Mouse (Mus musculus): Measurements from ENCODE around the gene Pex16.

Pex16 gene

DNA sequence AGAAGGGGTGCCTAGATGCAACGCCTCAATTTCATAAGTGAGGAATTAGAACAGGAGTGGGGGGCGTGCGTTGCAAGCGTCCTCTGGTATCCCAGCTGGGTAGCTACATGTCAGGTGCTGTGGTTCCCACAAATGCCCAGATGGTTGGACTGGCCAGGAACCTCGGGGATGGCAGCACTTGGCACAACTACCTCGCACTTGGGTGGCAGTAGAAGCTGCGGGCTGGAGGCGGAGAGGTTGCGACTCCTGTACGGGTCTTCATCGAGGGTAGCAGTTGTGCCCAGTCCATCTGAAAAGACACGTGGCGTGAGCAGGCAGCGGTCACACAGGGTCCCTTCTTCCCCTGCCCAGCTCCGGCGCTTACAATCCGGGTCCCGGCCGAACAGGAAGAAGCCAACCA, 4.1 kb upstream of the Pex16 start:
- DNase-seq (ENCODE audit: low spot score in 2 of 2), result no peak

DNA sequence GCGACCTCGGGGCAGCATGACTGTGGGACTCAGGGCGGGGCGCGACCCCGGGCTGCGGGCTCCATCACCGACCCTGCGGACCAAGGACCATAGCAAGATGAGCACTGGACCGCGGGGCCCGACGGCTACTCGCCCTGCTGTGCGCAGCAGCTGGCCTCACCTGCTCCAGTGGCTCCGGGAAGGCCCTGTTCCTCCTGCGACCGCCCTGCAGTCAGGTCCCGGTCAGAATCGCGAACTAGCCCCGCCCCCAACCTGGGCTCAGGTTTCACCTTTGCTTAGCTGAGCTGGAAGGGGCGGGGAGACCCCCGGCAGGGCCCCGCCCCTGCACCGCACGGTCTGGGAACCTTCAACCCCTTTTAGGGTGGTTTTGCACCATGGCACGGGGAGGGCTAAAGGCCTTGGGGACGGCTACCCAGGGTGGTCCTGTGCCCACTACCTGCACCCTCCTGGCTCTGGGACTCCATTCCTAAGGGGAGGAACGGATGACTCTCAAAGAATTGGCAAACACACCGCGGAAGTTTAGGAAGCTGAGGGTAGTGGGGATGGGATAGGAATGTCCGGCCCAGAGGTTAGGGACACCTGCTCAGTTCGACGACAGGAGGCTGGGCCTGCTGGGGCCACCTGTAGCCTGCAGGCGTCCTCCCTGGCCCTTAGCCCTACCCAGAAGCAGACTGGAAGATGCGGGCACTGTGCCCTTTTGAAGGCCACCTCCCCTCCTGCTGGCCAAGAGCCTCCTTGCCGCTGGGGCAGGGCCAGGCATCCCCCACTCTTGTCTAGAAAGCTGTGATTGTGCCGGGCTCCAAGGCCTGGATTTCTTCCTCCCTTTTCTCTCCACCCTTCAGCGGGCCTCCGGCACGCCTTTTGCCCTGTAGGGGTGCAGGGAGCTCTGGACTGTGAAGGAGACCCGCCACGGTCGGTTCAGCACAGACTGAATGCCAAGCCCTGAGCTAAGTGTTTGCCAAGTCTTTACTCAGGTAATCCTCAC, 3.4 kb upstream of the Pex16 start:
- DNase-seq (ENCODE audit: low spot score in 2 of 2), result no peak

DNA sequence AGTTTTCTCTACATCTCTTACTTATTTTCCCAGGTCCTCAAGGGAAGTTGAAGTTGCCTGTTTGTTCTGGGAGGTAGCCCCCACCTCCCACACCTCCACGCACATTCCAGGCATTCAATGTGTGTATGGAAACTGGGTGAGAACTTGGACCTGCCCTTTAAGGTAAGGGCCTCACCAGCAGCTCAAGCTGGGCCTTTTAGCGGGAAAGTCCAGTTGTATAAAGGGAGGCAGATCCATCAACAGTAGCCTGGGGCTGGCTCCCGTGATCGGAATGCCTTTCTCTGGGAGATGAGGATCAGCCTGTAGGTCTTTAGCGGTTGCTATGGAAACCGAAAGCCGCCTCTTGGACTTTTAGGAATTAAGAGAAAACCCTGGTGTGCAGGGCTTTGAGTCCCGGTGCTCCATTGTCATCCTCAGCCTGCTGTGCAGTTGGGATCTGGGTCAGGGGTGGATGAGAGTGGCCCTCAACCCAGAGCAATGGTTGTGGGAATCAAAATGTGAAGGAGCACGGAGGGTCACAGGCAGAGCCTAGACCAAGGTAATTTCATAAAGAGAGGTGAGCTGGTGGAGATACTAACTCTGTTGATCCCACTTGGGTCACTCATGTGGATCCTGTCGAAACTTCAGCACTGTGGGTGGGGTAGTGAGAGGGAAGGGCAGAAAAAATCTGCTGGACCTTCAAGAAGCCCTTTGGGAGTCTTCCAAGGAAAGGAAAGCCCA, 2.3 kb upstream of the Pex16 start:
- no peak for DNase-seq (ENCODE audit: low spot score in 2 of 2)

DNA sequence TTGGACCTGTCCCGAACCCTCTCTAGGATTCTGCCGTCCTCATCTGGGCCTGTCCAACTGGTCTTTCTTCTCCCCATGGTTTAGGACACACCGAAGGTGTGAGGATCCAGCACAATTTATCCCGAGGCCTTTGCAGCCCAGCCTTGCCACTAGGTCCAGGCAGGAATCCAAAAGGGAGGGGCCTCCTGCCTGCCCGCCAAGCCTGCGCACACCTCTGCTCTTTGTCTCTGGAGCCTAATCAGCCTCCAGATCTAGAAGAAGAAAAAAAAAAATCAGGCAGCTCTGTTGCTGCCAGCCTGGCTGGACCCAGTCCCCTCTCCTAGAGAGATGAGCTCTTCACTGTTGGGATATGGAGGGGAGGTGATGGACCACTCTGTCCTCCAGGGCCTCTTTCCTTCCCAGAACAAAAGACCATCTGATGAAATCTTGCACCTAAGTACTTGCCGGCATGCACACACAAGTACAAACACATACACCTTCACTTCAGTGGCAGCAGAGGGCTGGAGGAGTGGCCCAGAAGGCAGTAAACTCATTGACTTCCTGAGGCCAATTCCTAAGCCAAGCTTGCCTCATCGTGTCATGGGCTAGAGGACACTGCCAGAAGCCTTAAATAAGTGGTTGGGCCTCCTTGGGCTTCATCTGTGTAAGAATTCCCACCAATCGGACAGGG, 1.6 kb upstream of the Pex16 start:
- no peak for DNase-seq (ENCODE audit: low spot score in 2 of 2)

DNA sequence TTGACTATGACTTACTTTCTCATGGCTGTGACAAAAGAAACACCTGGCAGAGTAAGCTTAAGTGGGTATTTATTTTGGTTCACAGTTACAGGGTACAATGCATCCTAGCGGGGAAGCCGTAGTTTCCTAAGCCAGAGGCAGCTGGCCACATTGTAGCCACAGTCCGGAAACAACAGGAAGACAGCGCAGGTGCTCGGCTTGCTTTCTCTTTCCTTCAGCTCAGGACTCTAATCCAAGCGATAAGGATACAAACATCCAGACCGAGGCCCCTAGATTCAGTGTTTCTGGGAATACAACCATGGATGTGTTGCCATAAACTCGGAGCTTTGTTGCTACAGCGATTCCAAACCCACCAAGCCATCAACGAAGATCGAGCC, 1.1 kb upstream of the Pex16 start:
- DNase-seq (ENCODE audit: low spot score in 2 of 2), result no peak

DNA sequence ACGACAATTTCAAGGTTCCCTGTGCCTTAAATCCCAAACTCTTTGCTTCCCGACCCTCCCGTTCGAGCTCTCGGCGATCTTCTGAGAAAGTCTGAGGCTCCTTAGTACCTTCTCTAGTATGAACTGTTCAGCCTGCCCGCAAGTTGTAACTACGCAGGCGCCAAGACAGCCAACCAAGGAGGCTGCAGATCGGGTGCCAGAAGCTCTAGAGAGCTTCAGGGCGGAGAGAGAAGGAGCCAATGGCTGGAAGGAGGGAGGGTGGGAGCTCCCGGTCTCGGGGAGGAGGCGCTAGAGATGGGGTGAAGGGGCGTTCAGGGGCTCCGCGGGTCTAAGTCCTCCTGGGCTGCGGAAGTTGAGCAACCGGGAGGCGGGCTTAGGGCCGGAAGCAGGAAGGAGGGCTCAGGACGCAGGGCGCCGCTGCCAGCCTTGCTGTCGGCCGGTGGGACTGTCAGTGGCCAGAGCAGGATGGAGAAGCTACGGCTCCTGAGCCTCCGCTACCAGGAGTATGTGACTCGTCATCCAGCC, 685 bp downstream of the Pex16 start:
- peak; percentile 94 to 96 for DNase-seq (ENCODE audit: low spot score in 2 of 2)

DNA sequence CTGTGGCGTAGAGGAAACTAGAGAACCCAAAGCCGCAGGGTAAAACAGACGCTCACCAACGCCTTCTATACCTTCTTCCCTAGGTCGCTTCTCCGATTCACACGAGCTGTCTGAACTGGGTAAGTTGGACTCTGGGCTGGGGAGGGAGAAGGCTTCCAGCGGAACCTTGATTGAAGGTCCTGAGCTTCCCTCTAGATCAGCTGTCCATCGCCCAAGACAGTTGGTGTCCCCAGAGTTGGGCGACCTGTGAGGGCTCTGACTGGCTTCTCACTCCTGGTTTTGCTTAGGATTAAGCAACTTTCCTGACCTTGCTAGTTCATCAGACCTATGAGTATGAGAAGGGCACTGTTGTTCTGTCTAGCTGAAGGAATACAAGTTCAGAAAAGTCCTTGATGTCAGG, 1.3 kb downstream of the Pex16 start:
- no peak for DNase-seq (ENCODE audit: low spot score in 2 of 2)

DNA sequence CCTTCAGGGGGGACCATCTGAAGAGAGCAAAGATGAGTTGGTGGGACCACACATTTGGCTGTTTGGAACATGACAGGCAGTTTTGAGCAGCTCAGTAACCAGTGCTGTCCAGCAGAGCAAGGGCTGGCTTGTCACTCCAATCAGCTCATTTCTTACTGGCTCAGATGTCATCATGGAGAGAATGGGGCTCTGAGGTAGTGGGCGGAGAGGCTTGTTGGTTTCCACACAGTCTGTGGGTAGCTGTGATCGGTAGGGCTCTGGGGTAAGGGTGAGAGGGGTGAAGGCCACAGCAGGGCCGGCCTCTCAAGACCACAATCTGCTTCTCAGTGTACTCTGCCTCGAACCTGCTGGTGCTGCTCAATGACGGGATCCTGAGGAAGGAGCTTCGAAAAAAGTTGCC, 1.8 kb downstream of the Pex16 start:
- DNase-seq (ENCODE audit: low spot score in 2 of 2), result no peak

DNA sequence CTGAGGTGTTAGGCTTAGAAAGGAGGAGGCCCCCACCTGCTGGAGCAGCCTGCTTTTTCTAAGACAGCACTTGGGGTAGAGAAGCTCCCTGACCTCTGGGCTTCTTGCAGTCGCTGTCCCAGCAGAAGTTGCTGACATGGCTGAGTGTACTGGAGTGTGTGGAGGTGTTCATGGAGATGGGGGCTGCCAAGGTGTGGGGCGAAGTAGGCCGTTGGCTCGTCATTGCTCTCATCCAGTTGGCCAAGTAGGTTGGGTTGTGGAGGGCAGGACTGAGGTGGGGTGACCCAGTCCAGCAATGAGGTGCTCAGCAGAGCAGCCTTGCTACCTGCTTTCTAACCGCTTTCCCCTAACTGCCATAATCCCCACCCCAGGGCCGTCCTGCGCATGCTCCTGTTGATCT, 2.8 kb downstream of the Pex16 start:
- DNase-seq (ENCODE audit: low spot score in 2 of 2), result no peak

DNA sequence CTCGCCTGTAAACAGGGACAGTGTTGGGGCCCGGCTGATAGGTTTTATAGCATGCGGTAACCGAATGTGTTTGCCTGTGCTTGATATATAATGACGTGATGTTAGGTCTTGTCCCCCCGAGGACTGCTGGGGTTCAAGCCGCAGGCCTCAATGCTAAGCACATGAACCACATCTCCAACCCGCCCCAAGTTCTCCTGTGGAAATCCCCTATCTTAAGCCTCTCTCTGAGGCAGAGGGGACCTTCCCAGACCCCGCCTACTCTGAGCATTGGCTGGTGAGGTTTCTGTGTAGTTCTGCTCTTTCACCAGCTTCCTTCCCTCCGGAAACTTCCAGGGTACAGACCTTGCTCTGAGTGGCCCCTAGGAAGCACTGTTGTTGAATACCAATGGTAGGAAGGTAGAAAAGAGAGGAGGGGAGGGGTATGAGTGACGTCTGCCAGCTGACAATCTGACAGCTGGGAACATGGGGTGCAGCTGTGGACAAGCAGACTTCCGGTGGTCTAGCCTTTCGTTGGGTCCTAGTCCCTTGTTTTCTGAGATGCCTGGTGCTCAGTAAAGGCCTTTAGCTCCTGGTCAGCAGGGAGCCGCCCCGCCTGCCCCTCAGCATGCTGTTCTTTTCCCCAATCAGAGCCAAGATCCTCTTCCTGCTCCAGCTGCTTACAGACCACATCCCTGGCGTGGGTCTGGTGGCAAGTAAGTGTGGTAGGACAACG, 5.5 kb downstream of the Pex16 start:
- no peak for DNase-seq (ENCODE audit: low spot score in 2 of 2)

DNA sequence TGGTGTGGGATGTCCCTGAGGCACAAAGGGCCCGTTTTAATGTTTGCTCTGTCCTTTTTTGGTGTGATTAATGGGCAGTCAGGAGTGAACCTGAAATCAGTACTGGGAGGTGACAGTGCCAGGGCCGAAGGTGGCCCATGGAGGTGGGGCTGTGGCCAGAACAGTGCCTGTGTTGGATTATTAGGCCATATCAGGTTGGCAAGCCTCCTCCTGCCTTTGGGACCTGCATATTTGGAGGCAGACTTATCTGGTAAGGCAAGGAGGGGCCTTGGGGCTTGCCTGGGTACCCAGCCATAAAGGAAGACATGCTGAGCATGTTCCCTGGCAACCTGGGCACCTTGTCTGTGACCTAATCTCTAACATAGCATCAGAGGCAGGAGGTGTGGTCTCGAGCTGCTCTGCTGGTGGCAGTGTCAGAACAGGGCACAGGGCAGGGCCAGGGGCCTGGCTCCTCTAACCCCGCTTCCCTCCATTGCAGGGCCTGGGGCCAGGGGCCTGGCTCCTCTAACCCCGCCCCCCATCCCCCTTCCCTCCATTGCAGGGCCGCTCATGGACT, 6.1 kb downstream of the Pex16 start:
- no peak for DNase-seq (ENCODE audit: low spot score in 2 of 2)

DNA sequence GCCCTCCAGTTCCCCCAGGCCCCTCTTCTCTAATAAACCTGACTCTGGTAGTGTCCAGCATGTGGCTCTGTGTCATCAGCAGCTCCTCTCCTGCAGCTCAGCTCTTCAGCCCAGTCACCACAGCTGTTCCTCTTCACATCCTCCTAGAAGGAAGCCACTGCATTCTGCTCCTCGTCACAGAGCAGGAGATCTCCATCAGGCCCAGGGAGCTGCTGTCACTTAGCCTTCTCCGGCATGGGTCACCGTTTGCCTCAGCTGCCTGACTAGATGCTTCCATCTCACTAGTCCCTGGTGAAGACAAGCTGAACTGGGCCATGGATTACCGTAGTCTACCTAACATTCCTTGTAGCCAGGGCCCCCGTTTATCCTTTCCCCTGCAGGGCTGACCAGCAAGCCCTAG, 6.7 kb downstream of the Pex16 start:
- no peak for DNase-seq (ENCODE audit: low spot score in 2 of 2)

DNA sequence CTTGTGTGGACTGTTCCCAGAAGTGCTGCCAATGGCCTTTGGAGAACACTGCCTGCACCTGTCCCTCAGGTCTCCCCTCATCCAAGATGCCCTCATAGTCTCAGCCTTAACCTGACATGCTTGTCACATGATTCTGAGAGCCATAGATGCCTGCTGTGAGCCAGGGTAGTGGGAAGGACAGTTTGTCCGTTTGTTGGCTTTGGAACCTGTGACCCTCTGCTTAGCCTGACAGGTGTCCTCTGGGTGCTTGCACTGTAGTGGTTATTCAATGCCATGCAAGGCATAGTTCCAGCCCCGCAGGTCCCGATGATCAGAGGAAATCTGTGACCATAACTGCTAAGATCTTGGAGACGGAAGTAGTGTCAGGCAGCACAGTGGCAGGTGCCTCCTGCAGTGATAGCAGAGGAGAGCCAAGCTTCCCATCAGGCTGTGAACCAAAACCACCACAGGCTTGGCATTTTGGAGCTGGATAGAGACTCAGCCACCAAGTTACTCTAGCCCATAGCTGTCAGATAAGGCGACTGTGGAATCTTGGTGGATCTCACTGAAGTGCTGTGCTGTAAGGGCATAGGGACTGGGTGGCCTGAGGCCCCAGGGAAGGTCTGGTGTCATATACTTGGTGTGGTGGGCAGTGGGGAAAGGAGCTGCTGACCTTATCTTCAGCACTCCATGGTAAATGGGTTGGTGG, 7.6 kb downstream of the Pex16 start, which contains the start of gene 1700029I15Rik:
TSS of gene 1700029I15Rik (plus strand) at position 638 of the 688 bp plus-strand sequence.
- DNase-seq (ENCODE audit: low spot score in 2 of 2), result no peak

DNA sequence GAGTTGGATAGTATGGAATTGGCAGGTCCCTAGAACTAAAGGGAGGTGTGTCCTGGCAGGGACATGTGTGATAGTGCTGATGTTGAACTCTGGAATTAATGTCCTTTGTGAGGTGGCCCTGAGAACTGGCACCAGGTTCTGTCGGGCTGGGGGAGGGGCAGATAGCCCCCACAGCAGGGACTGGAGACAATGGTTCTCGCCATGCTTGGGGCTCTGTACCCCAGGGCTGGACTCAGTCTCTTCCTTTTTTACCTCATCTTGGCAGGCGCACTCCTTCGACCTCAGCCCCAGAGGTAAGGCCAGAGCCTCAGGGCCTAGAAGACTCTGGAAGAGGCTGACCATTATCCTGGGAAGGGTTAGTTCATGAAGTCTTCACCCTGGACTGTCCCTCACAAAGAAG, 8.3 kb downstream of the Pex16 start:
- no peak for DNase-seq (ENCODE audit: low spot score in 2 of 2)

DNA sequence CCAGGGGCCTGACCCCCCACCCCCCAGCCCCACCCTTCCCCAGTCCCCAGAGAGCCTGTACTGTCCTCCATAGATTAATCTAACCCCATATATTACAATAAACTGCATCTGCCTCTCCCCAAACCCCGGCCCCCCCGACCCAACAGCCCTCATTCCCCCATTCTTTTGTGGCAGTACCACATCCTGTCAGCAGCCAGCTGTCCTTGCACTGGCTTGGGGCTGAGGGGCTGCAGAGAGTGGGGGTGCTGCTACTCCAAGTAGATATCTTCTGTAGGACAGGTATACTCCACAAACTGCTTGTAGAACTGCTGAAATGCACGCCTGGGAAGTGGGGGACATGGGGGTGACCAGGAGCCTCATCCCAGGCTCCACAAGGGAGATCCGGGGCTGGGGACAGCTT, 9.6 kb downstream of the Pex16 start:
- DNase-seq (ENCODE audit: low spot score in 2 of 2), result no peak

DNA sequence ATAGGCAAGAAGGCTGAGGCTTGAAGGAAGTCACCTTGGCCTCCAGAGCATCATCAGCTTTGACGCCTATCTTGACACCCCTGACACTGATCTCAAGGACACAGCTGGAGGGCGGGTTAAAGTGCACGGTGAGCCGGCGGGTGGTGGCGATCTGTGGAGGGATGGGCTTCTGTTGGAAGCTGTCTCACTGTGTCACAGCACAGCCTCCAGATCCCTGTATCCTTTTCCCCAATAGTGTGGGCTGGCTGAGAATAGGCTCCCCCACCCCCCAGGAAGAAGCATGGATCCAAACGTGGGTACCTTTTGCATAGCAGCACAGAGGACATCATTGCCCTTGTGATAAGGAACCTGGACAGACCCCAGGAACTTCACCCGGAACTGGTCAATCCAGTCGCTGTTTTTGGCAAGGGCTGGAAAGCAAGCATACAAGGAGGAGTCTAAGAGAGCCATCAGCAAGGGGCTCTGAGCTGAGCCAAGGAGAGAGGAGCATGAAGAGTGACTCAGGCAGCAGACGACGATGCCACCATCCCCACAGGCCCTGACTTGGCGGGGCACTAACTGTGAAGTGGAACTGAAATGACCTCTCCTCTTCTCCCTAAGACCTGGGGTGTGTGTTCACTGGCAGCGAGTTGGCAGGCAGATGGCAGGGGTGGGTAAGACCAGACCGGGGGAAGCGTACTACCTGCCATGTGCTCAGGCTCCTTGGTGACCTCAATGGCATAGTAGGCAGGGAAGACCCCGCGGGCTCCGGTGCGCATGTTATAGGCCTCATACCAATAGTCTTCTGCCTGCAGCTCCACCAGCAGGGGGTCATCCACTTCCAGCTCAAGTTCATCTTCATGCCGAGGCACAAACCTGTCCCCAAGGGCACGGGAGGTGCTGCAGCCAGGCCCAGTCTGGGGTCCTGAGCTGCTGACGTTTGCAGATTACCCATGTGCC, 10.9 kb downstream of the Pex16 start:
- no peak for DNase-seq (ENCODE audit: low spot score in 2 of 2)

DNA sequence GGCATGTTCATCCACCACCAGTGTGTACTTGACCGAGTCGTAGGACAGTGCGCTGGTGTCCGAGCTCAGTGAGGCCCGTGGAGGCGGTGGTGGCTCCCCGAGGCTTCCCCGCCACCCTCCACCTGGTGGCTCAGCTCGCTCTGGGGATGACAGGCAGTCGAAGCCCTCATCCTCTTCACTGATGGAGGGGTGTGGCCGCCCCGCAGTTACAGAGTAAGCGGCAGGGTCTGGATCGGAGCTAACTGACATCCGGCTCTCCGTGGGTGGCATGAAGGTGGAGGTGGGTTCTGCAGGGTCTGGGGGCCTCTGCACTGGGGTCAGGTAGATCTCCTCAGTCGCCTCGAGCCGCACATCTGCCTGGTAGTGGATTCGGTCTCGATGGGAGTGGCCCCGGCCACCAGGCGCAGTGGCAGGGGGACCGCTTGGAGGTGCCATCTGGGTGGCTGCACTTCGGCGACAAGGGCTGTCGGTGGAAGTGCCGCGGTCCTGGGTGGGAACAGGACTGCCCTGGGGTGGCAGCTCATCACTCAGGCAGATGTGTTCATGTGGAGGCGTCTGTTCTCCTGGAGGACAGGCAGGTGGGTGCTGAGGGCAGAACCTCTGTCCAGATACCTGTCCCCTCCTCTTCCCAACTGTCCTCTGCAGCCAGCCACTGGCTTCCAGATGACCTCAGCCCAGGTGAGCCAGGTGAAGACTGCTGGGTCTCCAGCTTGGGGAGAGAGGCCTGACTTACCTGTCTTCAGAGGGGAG, 12.5 kb downstream of the Pex16 start:
- DNase-seq (ENCODE audit: low spot score in 2 of 2), result no peak

DNA sequence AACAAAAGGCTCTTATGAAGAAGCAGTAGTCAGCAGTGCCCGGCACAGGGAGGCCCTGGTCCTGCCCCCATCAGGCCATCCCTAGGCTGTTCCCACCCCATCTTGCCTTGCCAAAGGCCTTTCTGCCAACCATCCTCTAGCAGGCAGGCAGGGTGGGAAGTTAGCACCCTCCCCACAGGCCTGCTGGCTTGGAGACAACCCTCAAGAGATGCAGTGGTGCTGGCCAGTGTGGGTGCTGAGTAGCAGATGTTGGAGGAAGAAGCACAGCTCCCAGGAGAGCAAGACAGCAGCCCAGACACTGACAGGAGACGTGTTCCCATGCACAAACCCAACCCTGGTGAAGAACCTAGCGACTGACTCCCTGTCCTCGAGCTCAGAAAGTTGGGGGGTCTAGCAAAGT, 13.2 kb downstream of the Pex16 start:
- DNase-seq (ENCODE audit: low spot score in 2 of 2), result peak; percentile 65 to 73

DNA sequence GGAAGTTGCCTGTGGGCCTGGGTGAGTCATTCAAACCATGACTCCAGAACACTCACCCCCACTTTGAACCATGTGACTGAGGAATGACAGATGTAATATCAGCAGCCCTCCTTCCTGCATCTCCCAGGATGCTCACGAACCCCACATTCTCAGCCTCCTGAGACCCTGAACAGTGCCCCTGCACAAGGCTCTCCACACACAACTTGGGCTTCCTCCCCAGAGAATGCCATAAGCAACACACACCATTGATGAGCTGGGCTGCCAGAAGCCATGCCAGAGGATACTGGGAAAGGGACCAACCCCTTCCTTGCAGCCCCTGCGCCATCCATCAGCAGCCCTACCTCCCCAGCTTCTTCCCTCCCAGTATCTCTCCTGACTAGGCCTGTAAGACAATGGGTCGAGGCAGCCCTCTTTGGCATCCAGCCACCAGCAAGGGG, 13.6 kb downstream of the Pex16 start:
- no peak for DNase-seq (ENCODE audit: low spot score in 2 of 2)

All from right cerebral cortex, adult 2 months (tissue).